27 mouse cellular contexts compared by ENCODE assay signal in the genomic region with DNA sequence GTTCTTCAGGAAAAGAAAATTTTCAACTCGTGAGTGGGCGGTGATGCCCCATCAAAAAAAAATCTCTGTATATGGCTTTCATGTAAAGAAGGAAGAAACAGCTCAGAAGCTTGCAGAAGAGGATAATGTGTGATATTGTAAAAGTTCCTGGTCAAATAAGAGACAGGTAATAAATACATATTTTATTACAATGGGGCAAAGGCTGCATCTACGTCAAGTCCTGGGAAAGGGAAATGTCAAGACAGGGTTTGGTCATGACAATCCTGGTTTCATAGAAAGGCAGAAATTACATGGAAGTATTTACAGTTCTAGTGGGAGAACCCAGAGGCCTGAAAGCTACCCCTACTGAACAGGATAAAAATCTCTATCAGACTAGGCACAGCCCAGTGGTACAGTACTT.
"Had no signal": no experiment of that assay in that cellular context is flagged by ENCODE, and none has a peak within 500 bp of the region (broad histone marks: within the 10 kb centered on the region; RNA-seq: fewer than 3 reads in every experiment).

No protein-coding gene starts in this region.

- H3K4me2 ChIP-seq: heart, embryonic 12.5 days; hindbrain, embryonic 12.5 days; hindbrain, embryonic 14.5 days; kidney, embryonic 15.5 days; limb, embryonic 13.5 days; limb, embryonic 15.5 days; liver, embryonic 12.5 days had no signal

- DNase-seq: gastrocnemius, adult 2 months; gastrocnemius, postnatal 10 days; gastrocnemius, postnatal 25 days; heart, adult 18-20 months; heart, postnatal 10 days; heart, postnatal 4 days; kidney, adult 11 months; kidney, adult 2 months; kidney, adult 9 months; kidney, postnatal 14 days; kidney, postnatal 36 days; layer of hippocampus, adult 9-11 months; layer of hippocampus, postnatal 36 days; left cerebral cortex, postnatal 4 days had no signal

- H3K9me3 ChIP-seq: heart, embryonic 10.5 days; heart, embryonic 12.5 days; hindbrain, embryonic 10.5 days; hindbrain, embryonic 12.5 days; kidney, embryonic 15.5 days; limb, embryonic 13.5 days; limb, embryonic 15.5 days; liver, embryonic 12.5 days had no signal

- H3K27ac ChIP-seq: gastrocnemius, adult 2 months; heart, embryonic 10.5 days; hindbrain, embryonic 10.5 days; hindbrain, embryonic 12.5 days; hindbrain, embryonic 14.5 days; kidney, embryonic 15.5 days; kidney, postnatal 0 days; layer of hippocampus, adult 2 months; limb, embryonic 13.5 days; limb, embryonic 15.5 days; liver, embryonic 12.5 days; liver, embryonic 14.5 days had no signal

- H3K36me3 ChIP-seq: heart, embryonic 10.5 days; heart, embryonic 12.5 days; hindbrain, embryonic 10.5 days; hindbrain, embryonic 12.5 days; kidney, embryonic 15.5 days; limb, embryonic 13.5 days; limb, embryonic 15.5 days; liver, embryonic 12.5 days had no signal

- H3K27me3 ChIP-seq: heart, embryonic 12.5 days; kidney, embryonic 15.5 days; limb, embryonic 13.5 days; limb, embryonic 15.5 days had no signal

- H3K9ac ChIP-seq: heart, embryonic 12.5 days; hindbrain, embryonic 12.5 days; hindbrain, embryonic 14.5 days; kidney, embryonic 15.5 days; limb, embryonic 13.5 days; limb, embryonic 15.5 days; liver, embryonic 12.5 days; liver, embryonic 14.5 days had no signal

- H3K4me3 ChIP-seq: gastrocnemius, adult 2 months; heart, embryonic 10.5 days; heart, embryonic 12.5 days; hindbrain, embryonic 10.5 days; hindbrain, embryonic 12.5 days; kidney, embryonic 15.5 days; layer of hippocampus, adult 2 months; limb, embryonic 13.5 days; limb, embryonic 15.5 days; liver, embryonic 12.5 days had no signal

- H3K4me1 ChIP-seq: limb, embryonic 15.5 days; liver, embryonic 12.5 days had no signal

- ATAC-seq: hindbrain, embryonic 16.5 days; liver, embryonic 12.5 days had no signal
